Mouse (Mus musculus): Measurements from ENCODE around the gene Cers3. TPM values are rescaled to one million over a fixed set of nuclear protein-coding genes. Genes with fewer than 3 reads are reported as not detected.

The Cers3 gene
- polyA plus RNA-seq (2011; ENCODE audit: insufficient read length, low read depth, missing spikeins): 0.58 TPM in 1 of 2 replicates, not detected in the other

DNA sequence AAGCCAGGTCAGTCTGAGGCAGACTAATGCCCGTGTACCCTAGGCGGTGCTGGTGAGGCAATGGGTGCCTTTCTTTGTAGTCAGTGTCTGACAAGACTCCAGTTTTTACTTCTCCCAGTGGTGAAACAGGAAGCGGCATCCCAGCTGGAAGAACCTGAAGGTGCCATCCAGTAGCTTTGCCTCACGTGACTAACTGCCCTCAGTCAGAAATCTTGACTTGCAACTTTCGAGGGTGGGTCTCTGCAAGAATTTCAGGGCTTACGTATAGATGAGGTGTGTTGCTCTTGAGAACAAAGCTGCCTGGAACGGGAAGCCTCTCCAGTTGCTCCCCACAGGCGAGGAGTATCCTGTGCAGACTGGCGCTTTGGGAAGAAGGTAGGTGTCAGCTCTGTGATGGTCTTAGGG is at the start of gene Cers3:
Gene Cers3, plus strand, starts transcription at position 128 of the 405 bp plus-strand sequence.
- Histone ChIP-seq H3K27ac (ENCODE audit: insufficient read depth, low read length) (no peak within 1 kb of the TSS), H3K4me1 (ENCODE audit: control insufficient read depth, insufficient read depth, low read length) (no peaks in the 10 kb centered on the region), H3K4me3 (ENCODE audit: insufficient read depth, low read length) (no peak within 1 kb of the TSS)
- no peak for TF ChIP-seq CTCF (IDR thresholded peaks at IDR 0.05; ENCODE audit: borderline replicate concordance, insufficient read depth, low read length)
- TF ChIP-seq POLR2A (IDR thresholded peaks at IDR 0.05; ENCODE audit: low read depth, low read length): no peak

- Histone ChIP-seq H3K4me1 (ENCODE audit: control insufficient read depth, insufficient read depth, low read length) (no peaks in the 10 kb centered on the region), H3K4me3 (ENCODE audit: insufficient read depth, low read length) (no peak overlapping the region), H3K27ac (ENCODE audit: insufficient read depth, low read length) (no peak overlapping the region)
- TF ChIP-seq POLR2A (IDR thresholded peaks at IDR 0.05; ENCODE audit: low read depth, low read length) (no peak), CTCF (IDR thresholded peaks at IDR 0.05; ENCODE audit: borderline replicate concordance, insufficient read depth, low read length) (no peak)
Measured at GRCm38 (mm10) chr7:66694467-66694866, 48.8 kb upstream of the Cers3 start.

- no peak overlapping the region for H3K27ac ChIP-seq (ENCODE audit: insufficient read depth, low read length)
- no peak for TF ChIP-seq CTCF (IDR thresholded peaks at IDR 0.05; ENCODE audit: borderline replicate concordance, insufficient read depth, low read length)
- TF ChIP-seq POLR2A (IDR thresholded peaks at IDR 0.05; ENCODE audit: low read depth, low read length): no peak
- no peak overlapping the region for H3K4me3 ChIP-seq (ENCODE audit: insufficient read depth, low read length)
- no peaks in the 10 kb centered on the region for H3K4me1 ChIP-seq (ENCODE audit: control insufficient read depth, insufficient read depth, low read length)
Measured at GRCm38 (mm10) chr7:66702721-66703120, 40.6 kb upstream of the Cers3 start.

GRCm38 (mm10) chr7:66704631-66705030 is 38.7 kb upstream of the Cers3 start:
- Histone ChIP-seq H3K27ac (ENCODE audit: insufficient read depth, low read length) (no peak overlapping the region), H3K4me1 (ENCODE audit: control insufficient read depth, insufficient read depth, low read length) (no peaks in the 10 kb centered on the region), H3K4me3 (ENCODE audit: insufficient read depth, low read length) (no peak overlapping the region)
- TF ChIP-seq POLR2A (IDR thresholded peaks at IDR 0.05; ENCODE audit: low read depth, low read length) (no peak), CTCF (IDR thresholded peaks at IDR 0.05; ENCODE audit: borderline replicate concordance, insufficient read depth, low read length) (no peak)

DNA sequence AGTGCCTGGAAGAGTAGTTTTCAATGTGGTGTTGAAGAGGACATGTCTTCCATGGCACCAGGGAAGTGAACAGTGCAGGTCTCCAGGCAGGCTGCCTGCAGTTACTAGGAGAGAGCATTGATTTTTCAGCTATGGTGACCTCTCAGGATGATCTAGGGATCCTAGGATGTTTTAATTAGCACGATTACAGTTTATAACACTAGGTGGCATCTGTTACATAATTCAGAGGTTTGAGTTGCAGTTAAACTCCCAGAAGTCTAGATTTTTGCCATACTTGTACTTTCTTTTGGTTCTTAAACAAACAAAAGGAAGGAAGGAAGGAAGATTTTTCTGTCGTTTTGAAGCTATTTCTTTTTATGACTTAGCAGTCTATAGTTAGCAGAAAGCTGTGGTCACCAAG is 32.1 kb upstream of the Cers3 start:
- no peak for TF ChIP-seq CTCF (IDR thresholded peaks at IDR 0.05; ENCODE audit: borderline replicate concordance, insufficient read depth, low read length)
- no peak for TF ChIP-seq POLR2A (IDR thresholded peaks at IDR 0.05; ENCODE audit: low read depth, low read length)
- no peak overlapping the region for H3K27ac ChIP-seq (ENCODE audit: insufficient read depth, low read length)
- H3K4me3 ChIP-seq (ENCODE audit: insufficient read depth, low read length): no peak overlapping the region
- H3K4me1 ChIP-seq (ENCODE audit: control insufficient read depth, insufficient read depth, low read length): 0 out of 2 replicates have a peak, but pooled peaks cover 2% of the 10 kb centered on the region

- H3K27ac ChIP-seq (ENCODE audit: insufficient read depth, low read length): no peak overlapping the region
- no peaks in the 10 kb centered on the region for H3K4me1 ChIP-seq (ENCODE audit: control insufficient read depth, insufficient read depth, low read length)
- TF ChIP-seq POLR2A (IDR thresholded peaks at IDR 0.05; ENCODE audit: low read depth, low read length) (no peak), CTCF (IDR thresholded peaks at IDR 0.05; ENCODE audit: borderline replicate concordance, insufficient read depth, low read length) (no peak)
- H3K4me3 ChIP-seq (ENCODE audit: insufficient read depth, low read length): no peak overlapping the region
Measured at GRCm38 (mm10) chr7:66724514-66724913, 18.8 kb upstream of the Cers3 start.

DNA sequence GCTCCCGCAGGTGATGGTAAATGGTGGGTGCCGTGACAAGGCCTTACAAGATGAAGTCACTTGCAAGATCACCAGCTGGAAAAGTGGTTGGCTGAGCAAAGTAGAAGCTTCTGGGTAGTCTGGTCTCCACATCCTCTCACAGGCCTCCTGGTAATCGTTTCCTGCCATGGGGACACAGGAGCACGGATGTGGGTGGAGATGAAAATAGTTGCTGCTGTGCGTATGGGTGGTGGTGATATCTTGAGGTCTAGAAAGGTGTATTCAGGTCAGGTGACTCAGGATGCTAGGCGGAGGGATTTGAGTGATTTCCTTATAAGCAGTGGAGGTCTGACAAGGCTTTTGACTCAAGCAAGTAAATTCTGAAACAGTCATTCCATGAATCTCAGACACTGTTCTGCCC is 18.4 kb upstream of the Cers3 start:
- H3K4me1 ChIP-seq (ENCODE audit: control insufficient read depth, insufficient read depth, low read length): no peaks in the 10 kb centered on the region
- H3K4me3 ChIP-seq (ENCODE audit: insufficient read depth, low read length): no peak overlapping the region
- TF ChIP-seq CTCF (IDR thresholded peaks at IDR 0.05; ENCODE audit: borderline replicate concordance, insufficient read depth, low read length) (no peak), POLR2A (IDR thresholded peaks at IDR 0.05; ENCODE audit: low read depth, low read length) (no peak)
- no peak overlapping the region for H3K27ac ChIP-seq (ENCODE audit: insufficient read depth, low read length)

- H3K4me1 ChIP-seq (ENCODE audit: control insufficient read depth, insufficient read depth, low read length): no peaks in the 10 kb centered on the region
- H3K27ac ChIP-seq (ENCODE audit: insufficient read depth, low read length): no peak overlapping the region
- H3K4me3 ChIP-seq (ENCODE audit: insufficient read depth, low read length): no peak overlapping the region
- TF ChIP-seq POLR2A (IDR thresholded peaks at IDR 0.05; ENCODE audit: low read depth, low read length) (no peak), CTCF (IDR thresholded peaks at IDR 0.05; ENCODE audit: borderline replicate concordance, insufficient read depth, low read length) (no peak)
Measured at GRCm38 (mm10) chr7:66728072-66728471, 15.2 kb upstream of the Cers3 start.

DNA sequence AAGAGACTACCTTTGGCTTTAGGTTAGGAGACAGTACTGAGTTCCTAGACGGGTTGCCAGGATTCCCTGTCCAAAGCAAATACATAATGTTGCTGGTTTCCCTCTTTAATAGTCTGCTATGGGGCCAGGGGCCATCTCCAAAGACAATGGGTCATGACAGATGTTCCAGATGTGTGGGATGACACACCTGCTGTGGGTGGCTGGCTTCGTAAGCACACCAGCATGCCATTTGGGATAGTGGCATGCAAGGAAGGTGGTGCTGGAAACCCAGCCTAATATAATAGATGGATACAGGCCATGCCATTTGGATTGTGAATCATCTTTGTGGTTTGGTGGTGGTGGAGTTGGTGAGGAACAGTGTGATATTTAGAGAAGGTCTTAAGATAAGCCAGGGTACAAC is 14.1 kb upstream of the Cers3 start:
- TF ChIP-seq POLR2A (IDR thresholded peaks at IDR 0.05; ENCODE audit: low read depth, low read length) (no peak), CTCF (IDR thresholded peaks at IDR 0.05; ENCODE audit: borderline replicate concordance, insufficient read depth, low read length) (no peak)
- no peak overlapping the region for H3K27ac ChIP-seq (ENCODE audit: insufficient read depth, low read length)
- no peaks in the 10 kb centered on the region for H3K4me1 ChIP-seq (ENCODE audit: control insufficient read depth, insufficient read depth, low read length)
- no peak overlapping the region for H3K4me3 ChIP-seq (ENCODE audit: insufficient read depth, low read length)

DNA sequence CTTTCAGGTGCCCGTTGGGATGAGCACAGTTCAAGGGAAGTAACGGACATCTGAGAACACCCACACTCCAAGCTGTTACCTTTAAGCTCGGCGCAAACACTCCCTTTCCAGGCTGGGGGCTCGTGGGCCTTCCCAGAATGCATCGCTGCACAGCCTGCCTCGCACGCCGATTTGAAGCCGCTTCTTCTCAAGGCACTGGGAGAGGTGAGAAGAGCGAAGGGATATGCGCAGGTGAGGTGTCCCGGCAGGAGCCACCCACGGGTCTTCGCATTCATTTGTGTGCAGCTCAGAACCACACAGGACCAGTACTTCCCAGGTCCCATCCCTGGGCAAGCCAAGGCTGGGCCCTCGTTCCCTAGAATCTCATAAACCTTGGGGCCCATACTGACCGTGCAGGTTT is 9.9 kb upstream of the Cers3 start:
- Histone ChIP-seq H3K4me3 (ENCODE audit: insufficient read depth, low read length) (no peak overlapping the region), H3K27ac (ENCODE audit: insufficient read depth, low read length) (no peak overlapping the region), H3K4me1 (ENCODE audit: control insufficient read depth, insufficient read depth, low read length) (0 out of 2 replicates have a peak, but pooled peaks cover 3% of the 10 kb centered on the region)
- TF ChIP-seq CTCF (IDR thresholded peaks at IDR 0.05; ENCODE audit: borderline replicate concordance, insufficient read depth, low read length) (no peak), POLR2A (IDR thresholded peaks at IDR 0.05; ENCODE audit: low read depth, low read length) (no peak)

DNA sequence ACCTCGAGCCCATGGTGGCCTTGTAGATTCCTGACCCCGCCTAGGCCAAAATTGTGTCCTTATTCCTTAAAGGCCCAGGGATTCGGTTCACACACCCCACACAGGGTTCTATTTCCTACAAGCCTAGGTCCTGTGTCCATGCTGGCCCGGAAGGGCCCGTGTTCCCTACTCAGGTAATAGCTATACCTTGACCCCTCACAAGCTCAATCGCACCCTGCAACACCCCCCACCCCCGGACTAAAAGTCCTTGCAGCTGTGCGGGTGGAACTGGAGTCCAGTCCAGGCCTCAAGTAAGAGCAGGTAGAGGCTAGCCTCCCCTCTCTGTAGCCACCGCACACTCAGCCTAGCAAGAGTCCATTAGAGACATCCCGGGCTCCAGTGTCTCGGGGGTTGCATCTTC is 9.4 kb upstream of the Cers3 start:
- no peak for TF ChIP-seq POLR2A (IDR thresholded peaks at IDR 0.05; ENCODE audit: low read depth, low read length)
- no peak for TF ChIP-seq CTCF (IDR thresholded peaks at IDR 0.05; ENCODE audit: borderline replicate concordance, insufficient read depth, low read length)
- Histone ChIP-seq H3K4me3 (ENCODE audit: insufficient read depth, low read length) (no peak overlapping the region), H3K27ac (ENCODE audit: insufficient read depth, low read length) (no peak overlapping the region), H3K4me1 (ENCODE audit: control insufficient read depth, insufficient read depth, low read length) (0 out of 2 replicates have a peak, but pooled peaks cover 3% of the 10 kb centered on the region)
